Mouse (Mus musculus) neural tube, embryonic 12.5 days (tissue): Measurements from ENCODE around the gene Large1. TPM values are rescaled to one million over a fixed set of nuclear protein-coding genes. Genes with fewer than 3 reads are reported as not detected.

Source experiments
- ATAC-seq: fragments of 200-750 bp; cut with Nextera tagmentation; 2 replicates; pipeline ENCODE4 v1.8.0; 2017; ENCODE audit warnings: low read depth, mild to moderate bottlenecking, moderate TSS enrichment, moderate library complexity; ENCODE audit not compliant: low FRiP score
- H3K27ac ChIP-seq: fragments of 300-500 bp; sonication (generic); 2 replicates; pipeline ENCODE4 v1.5.1; 2016
- H3K27me3 ChIP-seq: fragments of 300-500 bp; sonication (generic); replicated peaks from 2 replicates; pipeline ENCODE4 v1.6.1; 2016; ENCODE audit warnings: mild to moderate bottlenecking
- H3K36me3 ChIP-seq: fragments of 300-500 bp; sonication (generic); 2 replicates; pipeline ENCODE4 v1.6.1; 2016; ENCODE audit warnings: mild to moderate bottlenecking
- H3K4me1 ChIP-seq: fragments of 300-500 bp; sonication (generic); 2 replicates; pipeline ENCODE4 v1.6.1; 2016
- H3K4me2 ChIP-seq: fragments of 300-500 bp; sonication (generic); replicated peaks from 2 replicates; pipeline ENCODE4 v1.6.1; 2016; ENCODE audit warnings: mild to moderate bottlenecking
- H3K4me3 ChIP-seq: fragments of 300-500 bp; sonication (generic); 2 replicates; pipeline ENCODE4 v1.5.1; 2016
- H3K9ac ChIP-seq: fragments of 300-500 bp; sonication (generic); 2 replicates; pipeline ENCODE4 v1.6.1; 2016; ENCODE audit warnings: mild to moderate bottlenecking
- H3K9me3 ChIP-seq: fragments of 300-500 bp; sonication (generic); 2 replicates; pipeline ENCODE4 v1.6.1; 2016; ENCODE audit warnings: mild to moderate bottlenecking
- WGBS: fragments of 180-500 bp; shearing (Covaris S2); methylation state at CpG from one replicate; pipeline ENCODE4 v1.1.7; 2016; 5-methylcytosine and 5-hydroxymethylcytosine counted together
- microRNA-seq: library from miRNA; unstranded; fragments of <30 nt; microRNA quantifications from one replicate; pipeline ENCODE4, GENCODE M21; 2017
- polyA plus RNA-seq: library from polyadenylated mRNA; unstranded; fragments of >200 nt; fragmentation: Nextera tagmentation; extraction: Ambion mirVana; gene quantifications from 2 replicates; pipeline ENCODE4 v1.2.1, GENCODE M21; 2016

Large1 gene
- polyA plus RNA-seq, 1 experiment from 2014 or later, result 13.5 TPM

- no peak overlapping the region for H3K9ac ChIP-seq
- 94% methylated on average over 3 of the region's 3 CpGs for WGBS
- ATAC-seq, result no peak
Measured at GRCm38 (mm10) chr8:72812690-72813089, 540.6 kb downstream of the Large1 start.

GRCm38 (mm10) chr8:72801583-72801982, 551.8 kb downstream of the Large1 start:
- Histone ChIP-seq H3K4me2 (no peak overlapping the region), H3K36me3 (no peaks in the 10 kb centered on the region), H3K4me3 (no peak overlapping the region), H3K27ac (no peak overlapping the region), H3K9ac (no peak overlapping the region), H3K27me3 (no peaks in the 10 kb centered on the region), H3K9me3 (no peaks in the 10 kb centered on the region), H3K4me1 (no peaks in the 10 kb centered on the region)
- 82% methylated on average over 2 of the region's 2 CpGs for WGBS
- ATAC-seq, result no peak

More at GRCm38 (mm10) chr8:72812690-72813089, 540.6 kb downstream of the Large1 start:
- H3K27me3 ChIP-seq, result no peaks in the 10 kb centered on the region
- peaks cover 12% of the 10 kb centered on the region; the same call in 1 of the 2 replicates for H3K36me3 ChIP-seq
- H3K4me3 ChIP-seq, result no peak overlapping the region
- no peaks in the 10 kb centered on the region for H3K4me1 ChIP-seq
- no peak overlapping the region for H3K4me2 ChIP-seq
- no peak overlapping the region for H3K27ac ChIP-seq
- no peaks in the 10 kb centered on the region for H3K9me3 ChIP-seq

- Histone ChIP-seq H3K9me3 (no peaks in the 10 kb centered on the region), H3K27me3 (no peaks in the 10 kb centered on the region), H3K9ac (no peak overlapping the region), H3K27ac (no peak overlapping the region), H3K4me2 (no peak overlapping the region), H3K36me3 (no peaks in the 10 kb centered on the region), H3K4me3 (no peak overlapping the region), H3K4me1 (no peaks in the 10 kb centered on the region)
- no peak for ATAC-seq
- 94% methylated on average over 4 of the region's 4 CpGs for WGBS
Measured at GRCm38 (mm10) chr8:72780644-72781043, 572.7 kb downstream of the Large1 start.

GRCm38 (mm10) chr8:72777797-72778196, 575.5 kb downstream of the Large1 start:
- Histone ChIP-seq H3K36me3 (no peaks in the 10 kb centered on the region), H3K27ac (no peak overlapping the region), H3K4me1 (no peaks in the 10 kb centered on the region), H3K9me3 (no peaks in the 10 kb centered on the region), H3K4me3 (no peak overlapping the region), H3K27me3 (no peaks in the 10 kb centered on the region), H3K9ac (no peak overlapping the region), H3K4me2 (no peak overlapping the region)
- WGBS, result 91% methylated on average over 1 of the region's 1 CpGs
- no peak for ATAC-seq

GRCm38 (mm10) chr8:72766777-72767176, 586.6 kb downstream of the Large1 start:
- H3K27me3 ChIP-seq, result no peaks in the 10 kb centered on the region
- no peak overlapping the region for H3K9ac ChIP-seq
- WGBS, result 26% methylated on average over 7 of the region's 7 CpGs
- no peaks in the 10 kb centered on the region for H3K9me3 ChIP-seq
- no peak overlapping the region for H3K4me3 ChIP-seq
- no peaks in the 10 kb centered on the region for H3K36me3 ChIP-seq
- no peak; the same call in 1 of the 2 replicates for ATAC-seq
- H3K27ac ChIP-seq, result no peak overlapping the region
- no peak overlapping the region for H3K4me2 ChIP-seq
- H3K4me1 ChIP-seq, result no peaks in the 10 kb centered on the region

GRCm38 (mm10) chr8:72765696-72766095, 587.6 kb downstream of the Large1 start:
- Histone ChIP-seq H3K4me2 (no peak overlapping the region), H3K4me3 (no peak overlapping the region), H3K4me1 (no peaks in the 10 kb centered on the region), H3K27me3 (no peaks in the 10 kb centered on the region), H3K36me3 (no peaks in the 10 kb centered on the region), H3K9me3 (no peaks in the 10 kb centered on the region), H3K9ac (no peak overlapping the region), H3K27ac (no peak overlapping the region)
- ATAC-seq, result no peak
- 67% methylated on average over 4 of the region's 4 CpGs for WGBS

Small RNAs within 50 kb of the gene (microRNA-seq; reads per million reads assigned to microRNA genes)
- 1.3 reads per million for gene Mir28b
